Mouse (Mus musculus) intestine, embryonic 15.5 days (tissue): ENCODE data around the gene Scaf8. TPM values are rescaled to one million over a fixed set of nuclear protein-coding genes. Genes with fewer than 3 reads are reported as not detected.
"Not testable (repeated sequence)": the region's sequence is repeated elsewhere in the genome, so short reads cannot be mapped to it uniquely, and the experiment has no call there.

Experiments used
- ATAC-seq: fragments of 200-750 bp; cut with Nextera tagmentation; 2 replicates; pipeline ENCODE4 v1.8.0; 2017; ENCODE audit warnings: moderate TSS enrichment, moderate library complexity
- H3K27ac ChIP-seq: fragments of 300-500 bp; sonication (generic); 2 replicates; pipeline ENCODE4 v1.5.1; 2015; ENCODE audit warnings: mild to moderate bottlenecking, inconsistent platforms
- H3K27me3 ChIP-seq: fragments of 300-500 bp; sonication (generic); replicated peaks from 2 replicates; pipeline ENCODE4 v1.6.1; 2015; ENCODE audit warnings: inconsistent platforms
- H3K36me3 ChIP-seq: fragments of 300-500 bp; sonication (generic); 2 replicates; pipeline ENCODE4 v1.6.1; 2015; ENCODE audit warnings: inconsistent platforms
- H3K4me1 ChIP-seq: fragments of 300-500 bp; sonication (generic); replicated peaks from 2 replicates; pipeline ENCODE4 v1.6.1; 2015; ENCODE audit warnings: inconsistent platforms
- H3K4me2 ChIP-seq: fragments of 300-500 bp; sonication (generic); replicated peaks from 2 replicates; pipeline ENCODE4 v1.6.1; 2015; ENCODE audit warnings: mild to moderate bottlenecking, inconsistent platforms
- H3K4me3 ChIP-seq: fragments of 300-500 bp; sonication (generic); replicated peaks from 2 replicates; pipeline ENCODE4 v1.5.1; 2015; ENCODE audit warnings: inconsistent platforms
- H3K9ac ChIP-seq: fragments of 300-500 bp; sonication (generic); 2 replicates; pipeline ENCODE4 v1.6.1; 2015; ENCODE audit warnings: inconsistent platforms
- H3K9me3 ChIP-seq: fragments of 300-500 bp; sonication (generic); 2 replicates; pipeline ENCODE4 v1.6.1; 2016; ENCODE audit warnings: inconsistent platforms
- WGBS: fragments of 180-500 bp; shearing (Covaris S2); methylation state at CpG from one replicate; pipeline ENCODE4 v1.1.7; 2015; 5-methylcytosine and 5-hydroxymethylcytosine counted together
- polyA plus RNA-seq: library from polyadenylated mRNA; unstranded; fragments of >200 nt; fragmentation: Nextera tagmentation; extraction: Ambion mirVana; gene quantifications from 2 replicates; pipeline ENCODE4 v1.2.1, GENCODE M21; 2015

Gene Scaf8
- polyA plus RNA-seq, 1 experiment from 2014 or later: 16.9 TPM

DNA sequence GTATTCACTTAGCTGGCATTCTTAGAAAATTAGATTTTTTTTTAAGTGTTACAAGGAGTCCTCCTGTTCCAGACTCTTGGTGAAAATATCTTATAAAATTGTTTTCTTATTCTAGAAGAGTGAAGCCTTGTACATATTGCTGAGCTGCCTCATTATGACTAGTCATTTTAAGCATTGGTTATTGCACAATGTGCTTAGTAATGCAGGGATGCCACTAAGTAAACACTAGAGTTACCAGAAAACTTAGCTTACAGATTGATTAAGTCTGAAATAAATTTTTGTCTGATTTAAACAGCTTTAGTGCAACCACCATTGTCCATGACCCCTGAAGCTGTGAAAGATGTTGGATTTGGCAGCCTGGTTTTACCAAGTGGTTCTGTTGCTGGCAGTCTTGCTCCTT, 80.7 kb downstream of the Scaf8 start:
- H3K27ac ChIP-seq: not testable (repeated sequence)
- peaks cover 28% of the 10 kb centered on the region for H3K36me3 ChIP-seq

DNA sequence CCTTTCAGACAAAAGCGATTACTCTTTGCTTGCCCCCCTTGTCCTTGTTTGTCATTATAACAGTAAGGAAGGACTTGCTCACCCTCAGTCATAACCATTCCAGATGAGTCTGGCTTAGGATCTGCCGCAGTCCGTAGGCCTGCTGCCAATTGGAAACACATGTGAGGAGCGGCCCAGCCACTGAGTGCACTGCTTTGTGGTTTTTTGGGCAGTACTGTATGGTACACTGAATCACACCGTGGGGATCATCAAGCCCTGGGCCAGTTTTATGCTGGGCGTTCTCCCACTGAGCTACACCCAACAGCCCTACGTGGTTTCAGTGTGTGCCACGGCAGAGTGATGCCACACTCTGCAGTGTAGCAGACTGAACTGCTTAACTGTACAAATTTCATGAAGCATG, 85.6 kb downstream of the Scaf8 start:
- Histone ChIP-seq H3K27ac (no peak overlapping the region), H3K4me1 (no peaks in the 10 kb centered on the region), H3K9ac (no peak overlapping the region), H3K27me3 (no peaks in the 10 kb centered on the region), H3K4me2 (no peak overlapping the region), H3K4me3 (no peak overlapping the region), H3K9me3 (no peaks in the 10 kb centered on the region), H3K36me3 (peaks cover 19% of the 10 kb centered on the region)
- no peak for ATAC-seq
- 93% methylated on average over 8 of the region's 8 CpGs for WGBS

More for the DNA sequence above, 80.7 kb downstream of the Scaf8 start:
- ATAC-seq, H3K4me2 ChIP-seq, H3K4me1 ChIP-seq, H3K9me3 ChIP-seq, H3K4me3 ChIP-seq, H3K9ac ChIP-seq, H3K27me3 ChIP-seq: not testable (repeated sequence)

DNA sequence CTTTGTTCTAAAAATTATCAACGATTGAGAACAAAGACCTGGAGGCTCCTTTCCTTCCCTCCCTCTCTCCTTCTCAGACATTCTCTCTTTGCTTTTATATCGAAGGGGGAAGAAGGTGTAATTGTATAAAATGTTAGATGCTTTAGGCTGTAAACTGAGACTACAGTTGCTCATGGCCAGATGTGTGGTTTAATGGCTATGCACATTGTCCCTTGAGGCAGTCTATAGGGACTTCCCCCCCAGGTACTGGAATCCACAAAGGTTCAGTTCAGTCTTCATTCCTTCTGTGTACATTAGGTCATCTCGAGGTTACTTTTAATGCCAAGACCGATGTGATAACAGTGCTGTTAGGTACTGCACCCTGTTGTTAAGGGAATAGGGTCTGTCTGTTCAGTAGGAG, 89.1 kb downstream of the Scaf8 start:
- no peak overlapping the region for H3K9ac ChIP-seq
- WGBS: 88% methylated on average over 4 of the region's 4 CpGs
- H3K4me1 ChIP-seq: peaks cover 3% of the 10 kb centered on the region; the same call in 1 of the 2 replicates

DNA sequence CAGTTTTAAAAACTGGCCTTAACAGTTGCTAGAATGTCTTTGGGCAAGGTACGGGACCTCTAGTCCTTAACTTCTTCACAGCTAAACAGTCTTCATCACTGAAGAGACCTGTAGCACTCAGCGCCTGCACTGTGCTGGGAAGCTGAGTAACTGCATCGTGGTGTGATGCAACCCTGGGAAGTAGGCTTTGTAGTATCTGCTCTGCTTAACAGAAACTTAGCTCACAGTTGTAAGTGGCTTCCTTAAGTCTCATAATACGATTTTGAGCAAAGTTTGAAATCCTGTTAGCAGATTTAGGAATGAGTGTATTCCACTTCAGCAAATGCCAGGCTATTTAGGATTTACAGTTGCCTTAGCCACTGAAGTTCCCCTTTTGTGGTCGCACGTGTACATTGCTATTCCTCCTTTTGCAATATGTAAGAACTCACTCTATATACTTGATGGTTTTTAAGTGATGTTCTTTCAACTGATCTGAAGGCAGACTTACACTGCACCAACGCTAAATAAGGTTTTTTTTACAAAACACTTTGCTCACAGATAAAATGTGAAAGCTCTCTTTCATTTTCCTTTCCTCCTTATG, 90.1 kb downstream of the Scaf8 start:
- peaks cover 6% of the 10 kb centered on the region; the same call in 1 of the 2 replicates for H3K36me3 ChIP-seq
- no peak overlapping the region for H3K4me3 ChIP-seq
- no peak overlapping the region for H3K4me2 ChIP-seq
- no peaks in the 10 kb centered on the region for H3K27me3 ChIP-seq
- WGBS: 94% methylated on average over 7 of the region's 7 CpGs
- peaks cover 3% of the 10 kb centered on the region; the same call in 1 of the 2 replicates for H3K4me1 ChIP-seq
- no peaks in the 10 kb centered on the region for H3K9me3 ChIP-seq
- no peak overlapping the region for H3K27ac ChIP-seq
- H3K9ac ChIP-seq: no peak overlapping the region
- ATAC-seq: no peak

More for the DNA sequence above, 89.1 kb downstream of the Scaf8 start:
- H3K27me3 ChIP-seq: no peaks in the 10 kb centered on the region
- no peak overlapping the region for H3K4me3 ChIP-seq
- no peak overlapping the region for H3K4me2 ChIP-seq
- no peak for ATAC-seq
- peaks cover 6% of the 10 kb centered on the region; the same call in 1 of the 2 replicates for H3K36me3 ChIP-seq
- H3K9me3 ChIP-seq: no peaks in the 10 kb centered on the region
- no peak overlapping the region for H3K27ac ChIP-seq

DNA sequence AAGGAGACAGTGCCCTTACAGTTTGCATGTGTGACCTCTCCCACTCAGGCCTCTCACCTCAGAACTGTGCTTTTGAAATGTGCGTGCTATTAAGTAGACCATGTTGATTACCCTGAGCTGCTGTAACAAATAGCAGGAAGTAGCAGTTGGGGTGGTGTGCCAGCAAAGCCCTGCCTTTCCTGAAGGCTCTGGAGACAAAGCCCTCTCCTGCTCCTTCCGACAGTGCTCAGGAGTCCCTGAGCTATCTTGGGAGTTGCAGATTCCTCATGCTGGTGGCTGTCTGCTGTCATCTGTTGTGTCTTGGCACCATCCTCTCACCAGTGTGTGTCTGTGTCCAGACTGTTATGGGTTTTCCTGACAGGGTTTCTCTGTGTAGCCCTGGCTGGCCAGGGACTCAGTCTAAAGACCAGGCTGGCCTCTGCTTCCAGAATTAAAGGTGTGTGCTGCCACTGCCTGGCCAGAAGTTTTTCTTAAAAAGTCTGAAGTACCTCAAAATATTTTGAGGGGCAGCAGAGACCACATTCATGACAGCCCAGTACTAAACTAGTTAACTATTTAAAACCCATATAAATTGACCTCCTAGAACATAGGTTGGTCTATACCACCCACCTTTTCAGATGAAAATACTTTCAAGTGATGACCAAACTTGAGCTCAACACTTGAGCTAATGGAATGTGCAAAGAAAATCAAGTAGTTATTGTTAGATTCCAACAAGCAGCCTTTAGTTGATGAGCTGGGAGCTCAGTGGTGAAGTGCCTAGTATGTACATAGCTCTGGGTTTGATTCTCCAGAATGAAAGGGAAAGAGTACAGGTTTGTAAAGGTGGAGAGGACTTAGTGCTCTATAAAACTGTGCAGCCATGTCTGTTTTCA, 92.0 kb downstream of the Scaf8 start:
- Histone ChIP-seq H3K9me3 (no peaks in the 10 kb centered on the region), H3K9ac (no peak overlapping the region), H3K4me3 (no peak overlapping the region), H3K27ac (no peak overlapping the region; the same call in 1 of the 2 replicates), H3K4me1 (peaks cover 3% of the 10 kb centered on the region; the same call in 1 of the 2 replicates), H3K4me2 (no peak overlapping the region), H3K36me3 (no peaks in the 10 kb centered on the region), H3K27me3 (no peaks in the 10 kb centered on the region)
- 53% methylated on average over 2 of the region's 2 CpGs for WGBS
- peak; percentile 38; the same call in 1 of the 2 replicates for ATAC-seq

DNA sequence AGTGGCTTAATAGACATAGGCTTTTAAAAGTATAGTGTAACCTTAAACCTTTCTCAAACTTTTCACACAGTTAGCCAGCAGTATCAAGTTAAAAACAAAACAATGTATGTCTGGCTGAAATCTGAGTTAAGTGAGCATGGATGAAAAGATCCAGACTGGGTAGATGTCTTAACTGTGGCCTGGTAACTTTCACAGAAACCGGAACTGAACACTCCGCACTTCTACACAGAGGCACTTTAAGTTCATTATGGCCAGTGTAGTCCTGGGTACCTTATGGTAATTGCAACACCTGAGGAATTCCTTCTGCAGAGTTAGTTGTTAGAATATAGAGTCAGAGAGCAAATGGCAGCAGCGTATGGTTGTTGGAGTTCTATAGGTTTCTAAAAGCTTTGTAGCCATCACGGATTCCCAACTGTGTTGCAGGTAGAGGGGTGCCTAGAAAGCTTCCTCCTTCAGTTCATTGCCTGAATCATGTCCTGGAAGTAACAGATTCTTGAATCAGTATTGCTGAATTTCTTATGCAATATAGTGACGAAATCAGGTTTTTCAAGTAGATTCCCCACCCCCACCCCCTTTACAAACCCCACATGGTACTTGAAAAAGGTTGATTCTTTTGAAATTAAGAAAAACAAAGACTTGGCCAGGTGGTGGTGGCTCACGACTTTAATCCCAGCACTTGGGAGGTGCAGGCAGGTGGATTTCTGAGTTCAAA, 92.9 kb downstream of the Scaf8 start:
- Histone ChIP-seq H3K27me3 (no peaks in the 10 kb centered on the region), H3K4me1 (peaks cover 3% of the 10 kb centered on the region; the same call in 1 of the 2 replicates), H3K27ac (no peak overlapping the region), H3K4me2 (no peak overlapping the region), H3K4me3 (no peak overlapping the region), H3K9me3 (no peaks in the 10 kb centered on the region), H3K9ac (no peak overlapping the region), H3K36me3 (no peaks in the 10 kb centered on the region)
- ATAC-seq: no peak
- WGBS: 72% methylated on average over 6 of the region's 6 CpGs

DNA sequence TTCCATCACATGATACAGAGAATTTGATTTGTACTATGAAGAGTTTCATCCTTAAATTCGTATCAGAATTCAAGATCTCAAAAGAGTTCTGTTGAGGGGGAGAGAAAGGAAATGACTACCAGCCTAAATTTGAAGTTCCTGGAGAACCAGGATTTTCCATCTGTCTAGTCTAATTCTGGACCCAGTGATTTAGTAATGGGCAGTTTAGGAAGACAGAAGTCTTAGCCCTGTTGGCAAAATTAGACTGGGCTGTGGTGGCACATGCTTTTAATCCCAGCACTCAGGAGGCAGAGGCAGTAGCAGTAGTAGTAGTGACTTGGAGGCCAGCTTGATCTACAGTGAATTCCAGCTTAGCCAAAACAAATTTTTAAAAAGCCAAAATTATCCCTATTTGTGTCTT, 93.7 kb downstream of the Scaf8 start:
- peaks cover 3% of the 10 kb centered on the region; the same call in 1 of the 2 replicates for H3K4me1 ChIP-seq
- H3K27ac ChIP-seq: no peak overlapping the region
- no peak overlapping the region for H3K4me3 ChIP-seq
- WGBS: 82% methylated on average over 1 of the region's 1 CpGs
- no peaks in the 10 kb centered on the region for H3K9me3 ChIP-seq
- H3K36me3 ChIP-seq: 0 out of 2 replicates have a peak, but pooled peaks cover 3% of the 10 kb centered on the region
- no peak overlapping the region for H3K9ac ChIP-seq
- no peak overlapping the region for H3K4me2 ChIP-seq
- H3K27me3 ChIP-seq: no peaks in the 10 kb centered on the region
- ATAC-seq: no peak

DNA sequence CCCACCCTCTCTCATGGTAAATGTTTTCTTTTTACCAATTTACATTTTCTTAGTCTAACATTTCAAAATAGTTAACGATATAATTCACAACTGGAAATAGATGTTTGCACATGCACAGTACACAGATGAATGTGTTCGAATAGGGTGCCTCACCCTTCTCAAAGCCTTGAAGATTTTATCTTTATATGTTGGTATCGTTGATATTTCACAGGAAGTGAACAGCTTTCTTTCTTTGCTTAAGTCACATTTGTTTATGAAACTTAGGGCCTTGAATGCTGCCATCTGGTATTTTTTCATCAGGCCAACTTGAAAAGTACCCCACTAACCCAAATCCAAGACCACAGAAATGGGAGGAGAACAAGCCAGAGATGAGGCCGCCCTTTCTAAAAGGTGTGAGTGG, 94.8 kb downstream of the Scaf8 start:
- 59% methylated on average over 4 of the region's 4 CpGs for WGBS
- ATAC-seq: no peak
- no peak overlapping the region for H3K27ac ChIP-seq

DNA sequence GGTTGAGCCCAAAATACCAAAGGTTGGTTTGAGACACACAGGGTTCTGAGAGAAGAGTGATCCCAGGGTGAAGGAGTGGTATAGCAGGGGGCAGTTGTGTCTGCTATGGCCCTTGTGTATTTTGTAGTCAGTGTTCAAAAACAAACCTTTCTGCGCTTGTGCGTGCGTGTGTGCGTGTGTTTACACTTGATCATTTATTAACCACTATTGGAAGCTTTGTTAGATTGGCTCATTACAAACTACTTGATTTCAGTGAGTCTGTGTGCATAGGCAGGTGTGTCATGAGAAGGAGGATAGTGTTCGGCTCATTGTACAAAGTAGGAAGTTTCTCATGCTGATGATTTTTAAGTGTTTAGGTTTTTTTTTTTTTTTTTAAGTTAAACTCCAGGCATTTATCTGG, 95.4 kb downstream of the Scaf8 start:
- no peak overlapping the region for H3K4me2 ChIP-seq
- no peak overlapping the region for H3K9ac ChIP-seq
- ATAC-seq: no peak
- no peaks in the 10 kb centered on the region for H3K27me3 ChIP-seq
- H3K4me1 ChIP-seq: peaks cover 3% of the 10 kb centered on the region; the same call in 1 of the 2 replicates
- H3K36me3 ChIP-seq: 0 out of 2 replicates have a peak, but pooled peaks cover 3% of the 10 kb centered on the region
- no peak overlapping the region for H3K27ac ChIP-seq
- no peak overlapping the region for H3K4me3 ChIP-seq
- 65% methylated on average over 5 of the region's 5 CpGs for WGBS
- no peaks in the 10 kb centered on the region for H3K9me3 ChIP-seq

More for the DNA sequence above, 94.8 kb downstream of the Scaf8 start:
- H3K36me3 ChIP-seq: 0 out of 2 replicates have a peak, but pooled peaks cover 3% of the 10 kb centered on the region
- no peak overlapping the region for H3K4me3 ChIP-seq
- no peak overlapping the region for H3K4me2 ChIP-seq
- H3K4me1 ChIP-seq: peaks cover 3% of the 10 kb centered on the region; the same call in 1 of the 2 replicates
- no peak overlapping the region for H3K9ac ChIP-seq
- no peaks in the 10 kb centered on the region for H3K9me3 ChIP-seq
- H3K27me3 ChIP-seq: no peaks in the 10 kb centered on the region

DNA sequence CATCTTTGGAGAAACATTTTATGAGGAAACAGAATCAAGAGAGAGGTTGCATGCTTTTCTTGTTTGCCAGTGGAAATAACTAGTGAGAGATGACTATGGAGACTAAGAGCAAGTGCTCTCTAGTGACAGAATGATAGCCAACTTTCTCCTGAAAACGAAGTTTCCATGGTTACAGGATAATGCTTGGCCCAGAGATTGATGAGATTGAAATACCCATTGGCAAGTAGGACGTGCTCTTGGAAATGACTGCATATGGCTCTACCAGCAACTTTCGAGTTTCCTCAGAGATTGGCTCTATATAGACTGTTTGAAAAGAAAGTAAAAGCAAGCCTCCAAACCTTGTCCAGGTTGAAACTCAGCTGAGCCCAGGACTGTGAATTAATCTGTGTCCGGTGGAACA, 97.3 kb downstream of the Scaf8 start:
- Histone ChIP-seq H3K4me2 (no peak overlapping the region), H3K4me3 (no peak overlapping the region), H3K27ac (no peak overlapping the region), H3K36me3 (0 out of 2 replicates have a peak, but pooled peaks cover 3% of the 10 kb centered on the region), H3K9me3 (no peaks in the 10 kb centered on the region), H3K27me3 (no peaks in the 10 kb centered on the region), H3K4me1 (no peaks in the 10 kb centered on the region; the same call in 1 of the 2 replicates), H3K9ac (no peak overlapping the region)
- ATAC-seq: no peak
- 86% methylated on average over 4 of the region's 4 CpGs for WGBS

DNA sequence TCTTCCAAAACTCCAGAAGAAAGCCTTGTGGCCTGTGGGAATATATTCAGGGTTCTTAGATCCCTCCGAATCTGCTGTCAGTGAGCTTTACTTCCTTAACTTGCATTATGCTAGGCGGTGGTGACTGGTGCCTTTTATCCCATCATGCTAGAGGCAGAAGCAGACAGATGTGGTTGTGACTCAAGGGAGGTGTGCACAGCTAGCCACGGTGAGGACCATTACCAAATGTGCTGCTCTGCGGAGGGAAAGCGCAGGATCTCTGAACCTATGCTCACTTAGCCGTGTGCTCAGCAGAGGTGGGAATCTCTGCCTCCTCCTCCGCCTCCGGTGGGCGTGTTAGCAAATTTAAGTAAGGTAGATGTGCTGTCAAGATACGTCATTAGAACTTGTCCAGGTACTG, 98.1 kb downstream of the Scaf8 start:
- WGBS: 94% methylated on average over 10 of the region's 10 CpGs
- Histone ChIP-seq H3K9me3 (no peaks in the 10 kb centered on the region), H3K9ac (no peak overlapping the region), H3K4me2 (no peak overlapping the region), H3K4me1 (peaks cover 6% of the 10 kb centered on the region), H3K36me3 (0 out of 2 replicates have a peak, but pooled peaks cover 3% of the 10 kb centered on the region), H3K27me3 (no peaks in the 10 kb centered on the region), H3K27ac (no peak overlapping the region), H3K4me3 (no peak overlapping the region)
- ATAC-seq: no peak

DNA sequence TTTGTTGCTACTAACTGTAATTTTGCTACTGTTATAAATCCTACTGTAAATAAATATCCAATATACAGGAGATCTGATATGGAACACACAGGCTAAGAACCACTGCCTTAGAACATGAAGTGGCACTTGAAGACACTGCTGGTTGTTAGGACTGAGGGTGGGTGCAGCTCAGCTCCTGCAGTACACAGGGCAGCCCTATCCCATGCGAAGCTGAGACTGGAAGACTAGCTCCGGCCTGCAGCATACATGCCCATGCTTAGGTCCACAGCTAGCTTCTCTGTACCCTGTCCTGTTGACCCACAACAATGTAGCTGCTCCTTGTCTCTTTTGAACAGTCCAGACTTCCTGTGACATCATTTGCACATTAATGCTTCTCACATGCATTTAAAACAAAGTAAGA, 100.1 kb downstream of the Scaf8 start:
- no peak overlapping the region for H3K4me2 ChIP-seq
- 89% methylated on average over 2 of the region's 2 CpGs for WGBS
- H3K36me3 ChIP-seq: 0 out of 2 replicates have a peak, but pooled peaks cover 3% of the 10 kb centered on the region
- no peaks in the 10 kb centered on the region for H3K27me3 ChIP-seq
- H3K4me1 ChIP-seq: peaks cover 7% of the 10 kb centered on the region
- H3K9ac ChIP-seq: no peak overlapping the region
- H3K27ac ChIP-seq: no peak overlapping the region
- no peaks in the 10 kb centered on the region for H3K9me3 ChIP-seq
- ATAC-seq: no peak
- H3K4me3 ChIP-seq: no peak overlapping the region
